Mouse (Mus musculus): Measurements from ENCODE around the gene 1700023F06Rik.

The 1700023F06Rik gene

DNA sequence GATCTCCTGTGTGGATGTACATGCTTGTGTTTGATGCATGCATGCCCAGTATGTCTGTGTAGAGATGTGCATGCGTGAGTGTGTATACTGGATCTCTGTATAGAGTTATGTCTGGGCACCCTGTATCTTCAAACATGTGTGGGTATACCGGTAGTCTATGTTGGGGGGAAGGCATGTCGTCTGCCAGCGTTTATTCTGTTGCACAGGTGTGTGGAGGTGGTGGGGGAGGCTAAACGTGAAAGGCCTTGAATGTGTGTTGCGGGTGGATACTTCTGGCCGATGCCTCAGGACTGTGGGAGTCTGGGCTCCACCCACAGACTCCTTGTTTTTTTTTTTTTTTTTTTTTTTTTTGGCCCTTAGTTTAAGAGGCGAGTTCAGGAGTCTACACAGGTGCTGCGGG, 27.0 kb downstream of the 1700023F06Rik start:
- DNase-seq (ENCODE audit: low spot score) = no peak

DNA sequence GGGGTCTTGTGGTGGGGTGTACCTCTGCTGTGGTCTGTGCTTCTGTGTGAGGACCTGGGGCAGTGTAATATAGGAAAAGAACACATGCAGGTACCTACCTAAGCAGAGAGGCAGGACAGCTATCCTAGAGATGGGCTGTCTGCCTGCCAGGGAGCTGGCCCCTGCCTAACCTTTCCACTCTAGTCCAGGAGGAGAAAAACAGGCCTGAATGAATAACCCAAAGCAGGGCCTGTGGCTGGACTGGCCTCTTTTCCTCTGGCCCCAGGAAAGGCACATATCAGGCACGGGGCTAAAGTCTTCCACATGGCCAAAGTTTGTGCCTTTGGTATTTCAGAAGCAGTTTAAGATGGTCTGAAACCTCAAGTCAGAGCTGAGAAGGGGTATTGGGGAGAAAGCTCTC, 27.9 kb downstream of the 1700023F06Rik start:
- no peak for DNase-seq (ENCODE audit: low spot score)

DNA sequence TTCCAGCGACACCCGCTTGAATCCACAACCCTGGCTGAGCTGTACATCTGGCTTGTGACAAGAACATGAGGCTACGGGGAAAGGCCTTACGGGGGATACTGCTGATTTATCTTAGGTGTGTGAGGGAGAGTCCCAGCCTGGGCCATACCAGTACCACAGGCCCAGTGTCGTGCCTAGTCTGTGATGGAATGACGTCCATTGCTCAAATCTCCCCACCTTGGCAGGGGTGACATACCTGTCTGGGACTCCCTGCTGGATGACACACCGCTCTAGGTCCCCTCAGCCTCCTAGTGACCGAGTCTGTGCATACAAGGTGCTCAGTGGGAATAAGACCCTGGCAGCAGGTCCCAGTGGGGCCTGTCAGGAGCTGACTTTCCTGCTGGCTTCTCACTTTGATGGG, 29.6 kb downstream of the 1700023F06Rik start:
- no peak for DNase-seq (ENCODE audit: low spot score)

DNA sequence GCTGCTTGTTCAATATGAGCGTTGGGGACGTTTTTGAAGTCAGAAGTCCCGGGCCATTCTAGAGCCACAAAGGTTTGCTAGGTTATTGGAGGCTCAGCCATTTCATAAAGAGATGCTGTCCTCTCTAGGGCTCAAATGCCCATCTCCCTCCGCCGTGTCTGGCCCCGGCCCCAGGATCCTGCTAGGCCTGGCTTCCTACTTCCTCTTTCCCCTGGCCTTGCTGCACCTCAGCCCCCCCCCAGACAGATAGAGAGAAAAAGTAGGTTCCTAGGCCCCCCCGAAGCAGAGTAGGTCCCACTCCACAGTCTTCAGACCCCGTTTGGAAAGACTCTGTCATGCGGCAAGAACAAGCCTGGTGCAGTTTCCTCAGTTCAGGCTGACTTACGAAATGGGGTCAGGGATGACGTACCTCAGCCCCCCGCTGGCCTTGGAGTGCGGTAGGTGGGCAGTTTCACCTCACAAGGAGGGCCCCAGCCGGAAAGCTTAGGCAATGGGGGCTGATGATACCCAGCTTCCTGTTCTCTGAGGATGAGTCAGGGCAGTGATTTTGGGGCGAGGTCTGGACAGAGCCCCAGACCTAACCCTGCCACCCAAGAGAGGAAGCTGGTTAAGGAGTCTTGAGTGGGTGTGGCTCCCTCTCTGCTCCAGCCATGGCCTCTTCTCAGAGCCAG, 30.4 kb downstream of the 1700023F06Rik start:
- no peak for DNase-seq (ENCODE audit: low spot score)

- no peak for DNase-seq (ENCODE audit: low spot score)
Observed at GRCm38 (mm10) chr11:103177216-103177615, 31.1 kb downstream of the 1700023F06Rik start.

DNA sequence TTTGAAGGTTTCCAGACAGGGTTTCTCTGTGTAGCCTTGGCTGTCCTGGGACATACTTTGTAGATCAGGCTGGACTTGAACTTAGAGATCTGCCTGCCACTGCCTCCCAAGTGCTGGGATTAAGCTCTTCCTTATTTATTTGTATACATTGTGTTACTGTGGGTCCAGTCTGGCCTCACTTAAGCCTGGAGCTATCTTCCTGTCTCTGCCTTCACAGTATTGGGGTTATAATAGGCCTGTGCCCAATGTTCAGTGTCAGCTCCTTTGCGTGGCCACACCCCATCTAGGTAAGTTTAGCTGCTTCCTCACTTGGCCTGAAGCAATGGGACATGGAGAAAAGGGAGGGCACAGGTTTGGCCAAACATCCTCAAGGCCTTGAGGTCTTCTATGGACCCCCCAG, 31.8 kb downstream of the 1700023F06Rik start:
- no peak for DNase-seq (ENCODE audit: low spot score)

GRCm38 (mm10) chr11:103175688-103176442, 32.5 kb downstream of the 1700023F06Rik start:
- DNase-seq (ENCODE audit: low spot score) = no peak

DNA sequence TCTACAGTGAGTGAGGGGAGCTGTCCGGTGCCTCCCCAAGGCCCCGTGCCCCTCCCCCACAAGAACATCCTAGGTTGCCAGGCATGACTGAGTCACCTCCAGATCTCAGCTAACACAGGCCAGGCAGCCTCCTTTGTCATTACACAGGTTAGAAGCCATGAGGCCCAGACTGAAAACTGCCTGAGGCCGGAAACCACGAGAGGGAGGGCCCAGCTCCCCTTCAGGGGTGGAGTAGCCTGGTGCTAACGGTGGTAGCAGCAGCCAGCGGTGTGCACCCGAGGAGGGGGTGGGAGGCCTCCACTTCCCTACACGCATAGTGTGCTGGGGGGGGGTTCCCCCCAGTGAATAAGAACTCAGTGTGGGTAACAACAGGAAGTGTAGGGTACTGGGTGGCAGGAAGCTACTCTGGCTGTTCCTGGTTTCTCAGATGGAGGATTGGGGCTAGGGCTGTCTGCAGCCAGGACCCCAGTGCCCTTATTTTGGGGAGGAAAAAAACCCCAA, 33.4 kb downstream of the 1700023F06Rik start:
- no peak for DNase-seq (ENCODE audit: low spot score)

DNA sequence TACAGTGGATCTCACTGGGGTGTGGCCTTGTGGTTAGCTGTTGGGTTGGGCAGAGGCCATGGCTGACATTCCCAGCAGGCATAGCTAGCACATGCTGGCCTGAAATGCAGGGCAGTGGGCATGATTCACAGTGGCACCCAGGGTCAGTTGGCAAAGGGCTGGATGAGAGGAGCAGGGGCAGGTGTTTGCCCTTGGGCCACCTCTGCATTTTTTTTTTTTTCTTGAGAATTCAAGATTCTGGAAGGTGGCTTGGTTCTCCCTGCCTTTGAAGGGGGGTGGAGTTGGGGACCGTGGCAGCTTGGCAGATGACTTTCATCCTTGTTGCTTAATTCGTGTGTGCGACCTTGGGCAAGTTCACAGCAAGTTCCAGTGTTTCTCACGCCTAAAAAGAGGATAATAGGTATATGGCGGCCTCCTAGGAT, 33.9 kb downstream of the 1700023F06Rik start:
- no peak for DNase-seq (ENCODE audit: low spot score)

GRCm38 (mm10) chr11:103173771-103174344, 34.5 kb downstream of the 1700023F06Rik start:
- no peak for DNase-seq (ENCODE audit: low spot score)

GRCm38 (mm10) chr11:103173041-103173770, 35.2 kb downstream of the 1700023F06Rik start:
- no peak for DNase-seq (ENCODE audit: low spot score)

GRCm38 (mm10) chr11:103172392-103173040, 35.8 kb downstream of the 1700023F06Rik start:
- no peak for DNase-seq (ENCODE audit: low spot score)

DNA sequence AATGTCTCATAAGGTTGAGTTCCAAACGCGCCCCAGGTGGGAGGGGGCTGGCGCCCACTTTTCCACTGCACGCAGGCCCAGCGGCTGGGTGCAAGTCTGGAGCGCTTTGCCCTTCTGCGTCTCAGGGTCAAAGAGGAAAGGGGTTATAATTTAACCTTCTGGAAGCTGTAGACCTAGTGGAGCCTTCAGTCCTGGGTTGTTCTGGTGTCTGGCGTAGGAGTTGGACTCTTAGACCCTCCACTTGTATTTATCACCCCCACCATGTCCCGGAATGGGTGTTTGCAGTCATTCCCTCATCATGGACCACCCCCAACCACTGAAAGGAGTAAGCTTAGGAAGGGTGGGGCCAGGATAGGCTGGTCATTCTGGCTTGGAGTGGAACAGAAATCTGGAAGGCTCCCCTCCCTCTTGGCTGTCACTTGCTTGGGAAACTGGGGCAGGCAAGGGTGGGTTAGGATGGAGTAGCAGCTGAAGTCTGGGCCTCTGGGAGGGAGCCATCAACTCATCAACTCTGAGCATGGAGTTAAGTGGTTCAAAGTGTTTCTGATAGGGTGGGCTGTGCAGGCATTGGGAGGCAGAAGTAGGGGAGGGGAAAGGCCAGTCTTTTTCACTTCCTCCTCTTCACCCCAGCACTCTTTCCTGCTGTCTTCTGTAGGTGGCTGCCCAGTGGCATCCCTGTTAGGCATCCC, 36.5 kb downstream of the 1700023F06Rik start:
- DNase-seq (ENCODE audit: low spot score) = no peak

GRCm38 (mm10) chr11:103171286-103171620, 37.1 kb downstream of the 1700023F06Rik start:
- DNase-seq (ENCODE audit: low spot score) = no peak

DNA sequence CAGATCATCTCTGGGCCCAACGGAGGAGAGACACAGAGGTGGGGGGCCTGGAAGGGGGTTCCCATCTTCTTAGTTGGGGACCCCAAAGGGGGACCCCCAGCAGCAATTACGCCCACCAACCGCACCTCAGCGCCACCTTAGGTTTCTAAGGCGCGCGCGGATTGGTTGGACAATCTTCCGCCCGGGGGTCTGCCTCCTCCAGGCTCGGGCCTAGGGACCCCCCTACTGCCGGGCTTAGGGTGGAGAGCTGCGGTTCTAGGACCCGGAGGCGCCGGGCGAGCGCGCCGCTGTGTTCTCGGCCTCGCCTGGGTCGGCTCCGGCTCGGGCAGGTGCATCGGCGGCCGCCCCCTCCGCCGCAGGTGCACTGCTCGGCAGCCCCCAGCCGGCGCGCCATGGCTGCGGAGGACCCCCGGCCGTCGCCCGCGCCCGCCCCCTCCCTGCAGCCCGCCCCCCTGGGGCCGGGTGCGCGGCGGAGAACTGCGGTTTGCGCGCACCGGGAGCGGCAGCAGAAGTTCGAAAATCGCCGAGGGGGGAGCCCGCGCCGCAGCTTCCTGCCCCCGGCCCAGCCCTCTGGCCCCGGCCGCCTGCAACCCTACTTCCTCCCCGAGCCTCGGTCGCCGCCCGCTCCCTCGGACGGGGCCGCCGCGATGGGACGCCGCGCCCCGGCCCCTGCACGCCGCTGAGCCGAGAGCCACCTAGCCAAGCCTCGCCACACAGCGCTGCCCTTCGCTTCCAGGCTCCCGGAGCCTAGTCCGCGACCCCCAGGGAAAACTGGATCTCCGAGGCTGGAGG, 37.7 kb downstream of the 1700023F06Rik start, which contains the start of gene Fmnl1:
Gene Fmnl1 (plus strand): TSS at position 614 of the 792 bp plus-strand sequence.
- DNase-seq (ENCODE audit: low spot score) = no peak

DNA sequence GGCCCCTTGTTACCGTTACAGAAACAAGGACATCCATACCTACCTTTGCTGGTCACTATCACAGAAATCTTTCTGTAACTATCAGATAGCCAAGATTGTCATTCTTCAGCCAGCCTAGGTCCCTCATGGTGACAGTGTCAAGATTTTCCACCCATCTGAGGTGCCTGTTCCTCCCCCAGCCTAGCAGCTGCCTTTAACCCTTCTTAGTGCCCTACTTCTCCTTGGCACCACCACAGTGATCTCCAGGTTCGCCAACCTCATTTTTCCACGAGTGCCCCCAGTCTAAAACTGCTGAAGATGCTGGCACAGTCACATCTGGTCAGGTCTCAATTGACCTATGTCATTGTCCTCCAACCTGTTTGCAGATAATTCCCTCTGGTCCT, 38.3 kb downstream of the 1700023F06Rik start:
- DNase-seq (ENCODE audit: low spot score) = no peak

DNA sequence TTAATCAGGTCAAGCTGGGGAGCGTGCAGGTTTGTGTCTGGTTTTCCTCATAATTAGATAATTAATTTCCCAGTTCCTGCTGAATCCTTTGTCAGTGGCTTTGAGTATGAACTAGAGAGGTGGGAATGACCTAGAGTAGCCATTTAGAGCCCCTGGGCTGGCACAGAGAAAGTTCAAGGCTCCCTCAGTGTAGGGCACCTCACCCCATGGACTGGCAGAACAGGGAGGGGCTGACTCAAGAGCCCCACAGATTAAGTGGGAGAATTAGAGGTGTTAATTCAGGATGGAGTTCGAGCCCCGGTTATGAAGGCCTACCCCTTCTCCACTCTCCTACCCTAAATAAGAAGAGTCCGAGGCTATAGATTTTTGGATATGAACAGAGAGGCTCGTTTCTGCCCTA, 38.7 kb downstream of the 1700023F06Rik start:
- no peak for DNase-seq (ENCODE audit: low spot score)

DNA sequence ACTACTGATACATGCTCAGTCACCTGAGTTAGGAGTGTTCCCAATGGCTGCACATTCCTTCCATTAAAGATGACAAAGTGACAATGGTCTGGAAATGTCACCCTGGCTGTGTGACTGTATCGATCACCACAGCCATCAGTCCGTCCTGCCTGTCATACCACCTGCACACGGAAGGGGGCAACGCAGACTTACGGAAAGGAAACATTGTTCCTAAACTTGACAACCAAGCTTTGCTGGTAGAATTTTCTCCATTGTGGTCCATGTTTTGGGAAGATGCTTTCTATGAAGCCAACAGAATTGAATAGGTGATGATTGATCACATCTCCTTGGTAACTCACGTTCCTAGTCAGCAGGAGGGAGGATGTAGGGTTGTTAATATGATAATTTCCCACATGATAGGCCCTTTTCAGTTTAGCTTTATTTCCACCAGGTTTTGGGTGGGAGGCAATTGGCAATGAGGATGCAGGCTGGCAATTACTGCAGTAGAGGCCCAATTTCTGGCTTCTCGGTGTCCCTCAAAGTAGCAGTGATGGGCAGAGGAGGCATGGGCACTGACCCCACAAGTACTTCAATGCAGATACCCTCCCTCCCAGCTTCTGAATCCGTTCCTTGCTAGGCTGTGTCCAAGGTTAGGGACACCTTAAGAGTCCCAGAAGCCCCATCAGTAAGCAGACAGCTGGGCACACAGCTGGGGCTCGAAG, 39.5 kb downstream of the 1700023F06Rik start:
- no peak for DNase-seq (ENCODE audit: low spot score)

- DNase-seq (ENCODE audit: low spot score) = no peak
Observed at GRCm38 (mm10) chr11:103164391-103164790, 44.0 kb downstream of the 1700023F06Rik start.

DNA sequence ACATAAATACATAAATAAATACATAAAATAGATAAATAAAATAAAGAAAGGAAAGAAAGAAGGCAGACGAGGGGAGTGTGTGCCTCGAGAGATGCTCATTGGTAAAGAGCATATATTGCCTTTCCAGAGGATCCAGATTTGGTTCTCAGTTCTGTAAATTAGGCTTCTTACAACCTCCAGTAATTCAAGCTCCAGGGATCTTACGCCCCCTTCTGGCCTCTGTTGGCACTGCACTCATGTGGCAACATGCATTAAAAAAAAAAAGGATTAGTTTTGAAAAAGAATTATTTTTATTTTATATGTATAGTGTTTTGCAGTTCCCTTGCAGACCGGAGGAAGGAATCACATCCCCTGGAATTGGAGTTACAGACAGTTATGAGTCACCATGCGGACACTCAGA, 46.2 kb downstream of the 1700023F06Rik start:
- DNase-seq (ENCODE audit: low spot score) = no peak
